Mouse (Mus musculus): ENCODE results near the gene Ptprh. TPM values are rescaled to one million over a fixed set of nuclear protein-coding genes. Genes with fewer than 3 reads are reported as not detected.

The Ptprh gene
- polyA plus RNA-seq, 1 experiment from 2014 or later = 1.0 TPM

DNA sequence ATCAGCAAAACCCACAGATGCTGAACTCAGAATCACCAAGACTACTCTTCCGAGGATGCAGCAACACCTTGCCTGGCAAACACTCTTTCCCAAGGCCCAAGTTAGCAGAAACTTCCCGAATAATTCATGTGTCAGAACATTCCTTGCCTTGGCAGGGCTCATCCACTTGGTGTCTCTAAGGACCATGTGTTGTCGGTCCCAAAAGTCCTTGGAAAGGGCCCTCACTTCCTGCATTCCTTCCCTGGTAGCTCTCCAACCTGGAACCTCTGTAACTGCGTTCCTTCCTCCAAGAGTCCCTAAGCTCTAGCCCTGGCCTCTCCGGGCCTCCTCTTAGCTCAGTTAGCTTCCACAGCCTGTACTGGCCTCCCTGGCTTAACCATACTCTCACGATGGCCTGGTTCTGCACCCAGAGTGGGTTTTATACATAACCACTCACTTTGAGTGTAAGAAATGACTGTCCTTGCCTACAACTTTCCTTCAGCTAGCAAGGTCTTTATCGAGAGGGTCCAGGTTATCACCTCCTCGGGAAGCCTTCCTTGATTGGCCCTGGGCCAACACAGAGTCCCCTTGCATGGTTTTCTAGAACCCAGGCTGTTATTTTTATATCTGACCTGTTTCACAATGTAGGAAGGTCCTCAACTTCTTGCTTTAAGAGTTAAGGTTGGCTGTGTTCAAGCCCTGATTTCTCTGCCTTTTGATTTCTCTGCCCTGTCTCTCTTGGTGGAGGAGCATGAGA lies 92.2 kb downstream of the Ptprh start:
- no peak overlapping the region for H3K4me3 ChIP-seq (replicated peaks; ENCODE audit: low read length)
- H3K4me1 ChIP-seq (ENCODE audit: control insufficient read depth, insufficient read depth, low read length) = peaks cover 17% of the 10 kb centered on the region
- no peak for ATAC-seq (ENCODE audit: insufficient read depth, low FRiP score)

DNA sequence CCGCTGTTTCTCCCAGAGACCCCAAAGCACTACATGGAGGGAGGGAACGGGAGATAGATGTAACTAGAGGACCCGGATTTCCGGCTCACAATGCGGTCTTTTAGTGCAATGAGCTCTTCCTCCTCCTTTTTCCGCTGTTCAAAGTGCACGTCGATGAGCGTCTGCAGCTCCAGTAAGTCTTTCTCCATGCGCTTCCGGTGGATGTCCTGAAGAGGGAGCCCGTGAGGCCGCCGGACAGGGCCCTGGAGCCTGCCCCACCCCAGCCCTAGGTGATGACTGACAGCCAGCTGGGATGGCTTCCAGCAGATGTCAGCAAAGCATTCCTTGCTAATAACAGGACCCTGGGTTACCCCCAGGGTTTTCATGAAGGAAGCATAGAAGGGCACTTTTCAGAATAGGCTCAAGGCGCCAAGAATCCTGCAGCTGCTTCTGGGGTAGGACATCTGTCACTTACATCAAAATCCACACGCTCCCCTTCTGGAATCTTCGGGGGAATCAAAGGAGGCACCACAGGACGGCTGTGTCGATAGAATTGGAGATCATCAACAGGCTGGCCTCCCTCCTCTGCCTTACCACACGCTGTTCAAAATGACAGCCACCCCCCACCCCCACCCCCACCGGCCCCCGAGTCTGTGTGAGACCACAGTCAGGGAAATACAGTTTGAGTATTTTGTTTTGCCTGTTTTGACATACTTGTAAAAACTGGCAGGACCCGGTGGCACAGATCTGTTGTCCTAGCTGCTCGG lies 93.8 kb downstream of the Ptprh start:
- no peaks in the 10 kb centered on the region for H3K27me3 ChIP-seq (ENCODE audit: control insufficient read depth, insufficient read depth, low read length)
- no peaks in the 10 kb centered on the region for H3K9me3 ChIP-seq (replicated peaks; ENCODE audit: control insufficient read depth, low read length)
- WGBS = 20% methylated on average over 24 of the region's 24 CpGs
- H3K36me3 ChIP-seq (ENCODE audit: control insufficient read depth, insufficient read depth, low read length) = no peaks in the 10 kb centered on the region
- ATAC-seq (ENCODE audit: insufficient read depth, low FRiP score) = peak; percentile 63
- no peak overlapping the region for H3K9ac ChIP-seq (ENCODE audit: low read length)
- no peak overlapping the region for H3K4me3 ChIP-seq (replicated peaks; ENCODE audit: low read length)
- H3K27ac ChIP-seq (ENCODE audit: low read length) = no peak overlapping the region
- peak overlapping the region; percentile 32 for H3K4me2 ChIP-seq (ENCODE audit: low read depth, low read length)
- peaks cover 15% of the 10 kb centered on the region for H3K4me1 ChIP-seq (ENCODE audit: control insufficient read depth, insufficient read depth, low read length)

More for the DNA sequence above, 92.2 kb downstream of the Ptprh start:
- no peak overlapping the region for H3K4me2 ChIP-seq (ENCODE audit: low read depth, low read length)
- no peaks in the 10 kb centered on the region for H3K27me3 ChIP-seq (ENCODE audit: control insufficient read depth, insufficient read depth, low read length)
- no peaks in the 10 kb centered on the region for H3K9me3 ChIP-seq (replicated peaks; ENCODE audit: control insufficient read depth, low read length)
- H3K9ac ChIP-seq (ENCODE audit: low read length) = no peak overlapping the region
- 62% methylated on average over 8 of the region's 8 CpGs for whole genome bisulfite sequencing
- H3K36me3 ChIP-seq (ENCODE audit: control insufficient read depth, insufficient read depth, low read length) = no peaks in the 10 kb centered on the region
- no peak overlapping the region for H3K27ac ChIP-seq (ENCODE audit: low read length)

DNA sequence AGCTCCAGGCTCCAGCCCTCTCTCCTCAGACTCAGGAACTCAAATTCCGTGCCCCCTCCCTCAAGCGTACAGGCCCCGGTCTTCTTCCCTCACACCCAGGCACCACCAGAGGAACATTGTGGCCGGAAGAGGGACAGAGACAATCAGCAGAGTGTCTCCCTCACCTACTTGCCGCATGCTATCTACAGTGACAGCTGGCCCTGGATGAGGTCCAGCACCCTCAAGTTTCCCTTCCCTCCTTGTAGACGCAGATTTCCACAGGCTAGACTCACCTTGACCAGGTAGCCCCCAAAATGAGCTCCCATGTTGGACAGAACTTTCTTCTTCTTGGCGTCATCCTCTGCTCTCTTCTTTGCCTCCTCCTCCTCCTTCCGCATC lies 95.1 kb downstream of the Ptprh start:
- no peak for ATAC-seq (ENCODE audit: insufficient read depth, low FRiP score)

DNA sequence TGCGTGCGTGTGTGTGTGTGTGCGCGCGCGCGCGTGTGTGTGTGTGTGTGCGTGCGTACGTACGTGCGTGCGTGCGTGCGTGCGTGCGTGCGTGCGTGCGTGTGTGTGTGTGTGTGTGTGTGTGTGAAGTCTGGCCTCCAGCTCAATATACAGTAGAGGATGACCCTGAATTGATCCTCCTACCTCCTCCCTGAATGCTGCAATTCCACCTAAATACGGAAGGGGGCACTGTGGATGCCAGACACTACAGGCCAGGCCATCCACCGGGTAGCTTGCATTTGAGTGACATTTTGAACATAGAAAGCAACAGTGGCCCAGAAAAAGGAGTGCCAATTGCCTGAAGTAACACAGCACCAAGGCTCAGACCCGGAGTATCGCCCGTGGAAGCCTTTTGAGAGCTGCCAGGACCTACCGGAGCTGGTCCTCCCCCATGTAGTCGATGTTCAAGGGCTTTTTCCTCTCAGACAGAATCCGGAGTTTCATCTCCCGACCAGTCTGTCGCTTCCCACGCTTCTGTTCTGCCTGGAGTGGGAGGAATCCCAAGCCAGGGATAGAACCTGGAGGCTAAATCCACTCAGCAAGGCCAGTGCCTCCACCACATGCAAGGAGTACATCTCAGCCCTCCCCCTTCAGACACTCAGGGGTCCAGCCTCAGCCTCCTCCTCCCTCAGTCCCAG lies 95.6 kb downstream of the Ptprh start:
- ATAC-seq (ENCODE audit: insufficient read depth, low FRiP score) = no peak
- H3K4me3 ChIP-seq (replicated peaks; ENCODE audit: low read length) = no peak overlapping the region
- peaks cover 4% of the 10 kb centered on the region for H3K4me1 ChIP-seq (ENCODE audit: control insufficient read depth, insufficient read depth, low read length)
- no peak overlapping the region for H3K4me2 ChIP-seq (ENCODE audit: low read depth, low read length)
- H3K9me3 ChIP-seq (replicated peaks; ENCODE audit: control insufficient read depth, low read length) = no peaks in the 10 kb centered on the region
- H3K27ac ChIP-seq (ENCODE audit: low read length) = no peak overlapping the region
- WGBS = 72% methylated on average over 30 of the region's 32 CpGs
- no peak overlapping the region for H3K9ac ChIP-seq (ENCODE audit: low read length)
- H3K36me3 ChIP-seq (ENCODE audit: control insufficient read depth, insufficient read depth, low read length) = no peaks in the 10 kb centered on the region
- no peaks in the 10 kb centered on the region for H3K27me3 ChIP-seq (ENCODE audit: control insufficient read depth, insufficient read depth, low read length)

More for the DNA sequence above, 95.1 kb downstream of the Ptprh start:
- Histone ChIP-seq H3K4me2 (ENCODE audit: low read depth, low read length) (no peak overlapping the region), H3K9ac (ENCODE audit: low read length) (no peak overlapping the region), H3K9me3 (replicated peaks; ENCODE audit: control insufficient read depth, low read length) (no peaks in the 10 kb centered on the region), H3K4me1 (ENCODE audit: control insufficient read depth, insufficient read depth, low read length) (peaks cover 4% of the 10 kb centered on the region), H3K27me3 (ENCODE audit: control insufficient read depth, insufficient read depth, low read length) (no peaks in the 10 kb centered on the region), H3K36me3 (ENCODE audit: control insufficient read depth, insufficient read depth, low read length) (no peaks in the 10 kb centered on the region), H3K4me3 (replicated peaks; ENCODE audit: low read length) (no peak overlapping the region), H3K27ac (ENCODE audit: low read length) (no peak overlapping the region)
- 82% methylated on average over 8 of the region's 8 CpGs for WGBS

DNA sequence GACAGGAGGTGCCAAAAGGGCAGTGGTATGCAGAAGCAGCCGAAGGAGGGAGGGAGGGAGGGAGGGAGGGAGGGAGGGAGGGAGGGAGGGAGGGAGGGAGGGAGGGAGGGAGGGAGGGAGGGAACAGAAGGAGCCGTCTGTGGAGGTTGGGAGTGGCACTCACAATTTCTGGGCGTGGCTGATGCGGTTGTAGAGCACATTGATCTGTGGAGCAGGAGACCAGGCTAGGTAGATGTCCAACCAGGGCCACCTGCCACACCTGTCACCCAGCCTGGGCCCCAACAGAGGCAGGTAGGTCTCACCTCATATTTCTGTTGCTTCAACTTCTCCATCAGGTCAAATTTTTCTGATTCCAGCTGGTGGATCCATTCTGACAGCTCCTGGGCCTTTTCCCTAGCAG lies 96.6 kb downstream of the Ptprh start:
- Histone ChIP-seq H3K27me3 (ENCODE audit: control insufficient read depth, insufficient read depth, low read length) (no peaks in the 10 kb centered on the region), H3K9me3 (replicated peaks; ENCODE audit: control insufficient read depth, low read length) (no peaks in the 10 kb centered on the region), H3K9ac (ENCODE audit: low read length) (no peak overlapping the region), H3K4me2 (ENCODE audit: low read depth, low read length) (no peak overlapping the region), H3K27ac (ENCODE audit: low read length) (no peak overlapping the region), H3K4me1 (ENCODE audit: control insufficient read depth, insufficient read depth, low read length) (peaks cover 4% of the 10 kb centered on the region), H3K4me3 (replicated peaks; ENCODE audit: low read length) (no peak overlapping the region), H3K36me3 (ENCODE audit: control insufficient read depth, insufficient read depth, low read length) (no peaks in the 10 kb centered on the region)
- ATAC-seq (ENCODE audit: insufficient read depth, low FRiP score) = no peak
- WGBS = 47% methylated on average over 4 of the region's 4 CpGs

DNA sequence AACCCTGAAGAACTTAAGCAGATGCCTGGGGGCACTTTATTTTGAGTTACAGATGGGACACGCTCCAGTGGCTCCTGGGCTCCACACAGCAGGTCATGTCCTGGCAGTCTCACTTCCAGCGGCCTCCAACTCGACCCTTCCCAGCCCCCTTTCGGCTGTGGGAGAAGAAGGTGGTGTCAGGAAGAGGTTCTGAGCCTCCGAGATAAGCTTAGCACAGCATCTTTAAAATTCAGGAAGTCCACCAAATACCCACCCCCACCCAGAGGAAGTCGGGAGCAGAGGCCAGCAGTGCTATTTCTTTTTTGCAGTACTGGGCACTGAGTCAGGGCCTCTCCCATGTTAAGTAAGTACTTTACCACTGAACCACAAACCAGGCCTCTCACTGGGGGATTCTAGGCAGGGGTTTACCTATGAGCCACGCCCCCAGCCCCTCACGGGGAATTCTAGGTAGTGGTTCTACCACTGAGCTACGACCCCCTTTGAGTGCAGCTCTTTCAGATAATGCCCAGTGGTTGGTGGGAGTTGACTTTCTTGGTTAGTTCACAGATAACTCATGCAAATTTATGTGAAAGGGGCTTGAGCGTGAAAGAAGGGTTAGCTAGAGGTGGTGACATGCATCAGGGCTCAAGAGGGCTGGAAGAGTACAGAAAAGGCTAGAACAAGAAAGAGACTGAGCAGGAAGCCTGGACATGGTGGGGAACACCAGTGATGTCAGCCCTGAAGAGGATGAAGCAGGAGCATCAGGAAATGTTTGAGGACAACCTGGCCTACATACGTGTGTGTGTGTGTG lies 99.0 kb downstream of the Ptprh start:
- Histone ChIP-seq H3K9ac (ENCODE audit: low read length) (no peak overlapping the region), H3K4me3 (replicated peaks; ENCODE audit: low read length) (no peak overlapping the region), H3K4me2 (ENCODE audit: low read depth, low read length) (no peak overlapping the region), H3K27me3 (ENCODE audit: control insufficient read depth, insufficient read depth, low read length) (no peaks in the 10 kb centered on the region), H3K36me3 (ENCODE audit: control insufficient read depth, insufficient read depth, low read length) (no peaks in the 10 kb centered on the region), H3K27ac (ENCODE audit: low read length) (peak overlapping the region; percentile 9; the same call in 1 of the 2 replicates), H3K4me1 (ENCODE audit: control insufficient read depth, insufficient read depth, low read length) (peaks cover 8% of the 10 kb centered on the region), H3K9me3 (replicated peaks; ENCODE audit: control insufficient read depth, low read length) (no peaks in the 10 kb centered on the region)
- 57% methylated on average over 11 of the region's 11 CpGs for WGBS
- no peak for ATAC-seq (ENCODE audit: insufficient read depth, low FRiP score)

DNA sequence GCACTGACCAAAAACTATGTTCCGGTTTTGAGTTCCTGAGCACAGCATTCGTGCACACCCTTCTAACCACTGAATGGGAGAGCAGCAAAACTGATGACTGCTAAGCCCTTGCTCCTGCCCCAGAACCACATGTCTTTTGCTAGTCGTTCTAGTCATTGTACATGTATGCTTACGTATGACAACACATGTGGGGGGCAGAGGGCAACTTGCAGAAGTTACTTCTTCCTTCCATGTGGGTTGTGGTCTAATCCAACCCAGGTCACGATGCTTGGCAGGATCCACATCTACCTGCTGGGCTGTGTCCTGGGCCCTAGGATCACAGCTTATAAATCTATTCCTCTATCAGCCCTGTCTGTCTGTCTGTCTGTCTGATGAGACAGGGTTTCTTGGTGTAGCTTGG lies 100.0 kb downstream of the Ptprh start:
- H3K4me2 ChIP-seq (ENCODE audit: low read depth, low read length) = no peak overlapping the region
- 82% methylated on average over 5 of the region's 5 CpGs for WGBS

DNA sequence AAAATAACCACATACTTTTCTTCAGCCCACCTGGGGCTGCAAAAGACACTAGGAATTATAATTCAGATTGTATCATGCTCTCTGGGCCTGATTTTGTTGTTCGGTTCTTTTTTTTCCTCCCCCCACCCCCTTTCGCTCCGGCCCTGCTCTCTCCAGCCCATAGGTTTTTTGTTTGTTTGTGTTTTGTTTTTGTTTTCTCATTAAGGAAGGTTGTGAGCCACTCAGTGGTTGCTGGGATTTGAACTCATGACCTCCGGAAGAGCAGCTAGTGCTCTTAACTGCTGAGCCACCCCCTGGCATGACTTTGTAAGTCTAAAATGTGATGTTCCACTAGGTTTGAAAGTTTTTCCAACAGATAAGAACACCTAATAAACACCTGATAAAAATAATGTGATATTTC lies 100.7 kb downstream of the Ptprh start:
- H3K4me2 ChIP-seq (ENCODE audit: low read depth, low read length) = no peak overlapping the region
- H3K4me3 ChIP-seq (replicated peaks; ENCODE audit: low read length) = no peak overlapping the region
- H3K4me1 ChIP-seq (ENCODE audit: control insufficient read depth, insufficient read depth, low read length) = peaks cover 24% of the 10 kb centered on the region
- WGBS = 85% methylated on average over 4 of the region's 4 CpGs
- H3K27me3 ChIP-seq (ENCODE audit: control insufficient read depth, insufficient read depth, low read length) = no peaks in the 10 kb centered on the region
- H3K27ac ChIP-seq (ENCODE audit: low read length) = peak overlapping the region; percentile 18; the same call in 1 of the 2 replicates
- no peaks in the 10 kb centered on the region for H3K36me3 ChIP-seq (ENCODE audit: control insufficient read depth, insufficient read depth, low read length)
- H3K9ac ChIP-seq (ENCODE audit: low read length) = no peak overlapping the region
- H3K9me3 ChIP-seq (replicated peaks; ENCODE audit: control insufficient read depth, low read length) = no peaks in the 10 kb centered on the region
- ATAC-seq (ENCODE audit: insufficient read depth, low FRiP score) = no peak

More for the DNA sequence above, 100.0 kb downstream of the Ptprh start:
- H3K27me3 ChIP-seq (ENCODE audit: control insufficient read depth, insufficient read depth, low read length) = no peaks in the 10 kb centered on the region
- H3K9ac ChIP-seq (ENCODE audit: low read length) = no peak overlapping the region
- no peak for ATAC-seq (ENCODE audit: insufficient read depth, low FRiP score)
- no peak overlapping the region for H3K27ac ChIP-seq (ENCODE audit: low read length)
- no peaks in the 10 kb centered on the region for H3K36me3 ChIP-seq (ENCODE audit: control insufficient read depth, insufficient read depth, low read length)
- peaks cover 17% of the 10 kb centered on the region for H3K4me1 ChIP-seq (ENCODE audit: control insufficient read depth, insufficient read depth, low read length)
- no peaks in the 10 kb centered on the region for H3K9me3 ChIP-seq (replicated peaks; ENCODE audit: control insufficient read depth, low read length)
- H3K4me3 ChIP-seq (replicated peaks; ENCODE audit: low read length) = no peak overlapping the region

All from stomach, embryonic 16.5 days (tissue).